Mouse (Mus musculus) megakaryocyte, adult 5-6 weeks (primary cell): Measurements from ENCODE around the gene Cd7. TPM values are rescaled to one million over a fixed set of nuclear protein-coding genes. Genes with fewer than 3 reads are reported as not detected.

Experiments
- ATAC-seq: 2 replicates; pipeline ENCODE4 v1.8.0; 2016; ENCODE audit warnings: mild to moderate bottlenecking, inconsistent platforms; ENCODE audit not compliant: poor library complexity, severe bottlenecking
- total RNA-seq, 2 experiments: library from RNA; stranded (forward) in 1 of 2; stranded (reverse) in 1 of 2; fragments of 153-499, 151-499 nt in 1 of 2; fragments of 221-1000, 200-1000 nt in 1 of 2; gene quantifications; 2 replicates each; pipeline versions ENCODE4 v1.2.3 to v1.2.4; 2015 to 2017

Cd7 gene
- total RNA-seq, 2 experiments from 2014 or later, result 14.8 to 53.9 TPM

DNA sequence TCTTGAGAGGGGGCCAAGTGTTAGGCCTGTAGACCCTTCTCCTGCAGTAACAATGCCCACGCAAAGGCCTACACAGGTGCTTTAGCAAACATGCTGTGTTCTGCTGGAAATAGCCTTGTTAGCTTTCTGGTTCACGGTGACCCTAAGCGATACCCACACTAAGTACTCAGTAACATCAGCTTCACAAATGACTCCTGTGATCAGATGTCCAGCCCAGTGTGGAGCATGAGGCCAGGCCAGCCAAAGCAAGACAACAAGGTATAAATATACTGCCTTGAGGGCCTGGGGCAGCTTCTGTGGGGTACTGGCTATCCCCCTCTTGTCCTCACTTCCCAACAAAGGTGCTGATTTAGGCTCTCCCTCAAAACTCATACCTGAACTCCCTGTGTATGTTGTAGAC is 46.1 kb downstream of the Cd7 start:
- ATAC-seq, result no peak

GRCm38 (mm10) chr11:120991791-120992190 is 47.4 kb downstream of the Cd7 start:
- no peak for ATAC-seq

DNA sequence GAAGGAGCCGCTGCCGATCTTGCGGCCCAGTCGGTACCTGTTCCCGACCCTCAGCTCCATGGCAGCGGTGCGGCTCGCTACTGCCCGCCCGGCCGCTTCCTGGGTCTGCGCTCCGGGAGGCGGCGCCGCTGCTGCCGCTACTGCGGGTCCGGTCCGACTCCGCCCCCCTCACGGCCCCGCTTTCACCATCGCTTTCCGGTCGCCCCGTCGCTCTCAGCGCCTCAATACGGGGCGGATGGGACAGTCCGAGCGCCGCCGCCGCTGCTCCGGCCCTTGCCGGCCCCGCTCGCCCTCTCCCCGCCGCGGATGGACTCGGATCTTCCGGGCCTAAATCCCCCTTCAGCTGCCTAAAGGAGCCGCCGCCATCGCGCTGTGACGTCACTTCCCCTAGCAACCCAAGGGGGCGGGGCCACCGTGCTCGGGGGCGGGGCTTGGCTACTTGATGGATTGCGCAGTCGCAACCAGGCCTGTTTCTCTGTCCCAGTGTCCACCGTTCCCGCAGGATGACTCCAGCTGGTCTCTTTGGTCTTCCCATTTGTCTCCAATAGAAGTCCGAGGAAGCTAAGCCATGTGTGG is 48.2 kb downstream of the Cd7 start, which contains the start of gene Csnk1d:
TSS of gene Csnk1d (minus strand) at position 380 of the 576 bp plus-strand sequence.
- peak; percentile 79 for ATAC-seq

GRCm38 (mm10) chr11:120990126-120990781 is 49.0 kb downstream of the Cd7 start:
- peak; percentile 45 for ATAC-seq

- no peak for ATAC-seq
Measured at GRCm38 (mm10) chr11:120989523-120989922, 49.7 kb downstream of the Cd7 start.

DNA sequence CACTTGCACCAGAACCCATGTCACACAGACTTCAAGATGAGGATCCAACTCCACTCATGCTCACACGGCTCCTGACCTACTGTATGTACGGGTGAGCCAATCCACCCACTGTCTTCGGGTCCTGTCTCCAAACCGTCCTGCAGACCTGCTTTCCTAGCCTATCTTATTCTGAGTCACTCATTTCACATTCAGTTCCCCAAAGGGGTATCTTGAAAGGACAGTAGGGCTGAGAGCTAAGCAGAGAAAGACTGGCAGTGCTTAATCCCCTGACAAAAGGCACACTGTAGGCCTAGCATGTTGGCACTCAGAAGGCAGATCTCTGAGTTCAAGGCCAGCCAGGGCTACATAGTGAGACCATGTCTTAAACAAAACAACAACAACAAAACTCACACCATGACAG is 50.8 kb downstream of the Cd7 start:
- no peak for ATAC-seq

DNA sequence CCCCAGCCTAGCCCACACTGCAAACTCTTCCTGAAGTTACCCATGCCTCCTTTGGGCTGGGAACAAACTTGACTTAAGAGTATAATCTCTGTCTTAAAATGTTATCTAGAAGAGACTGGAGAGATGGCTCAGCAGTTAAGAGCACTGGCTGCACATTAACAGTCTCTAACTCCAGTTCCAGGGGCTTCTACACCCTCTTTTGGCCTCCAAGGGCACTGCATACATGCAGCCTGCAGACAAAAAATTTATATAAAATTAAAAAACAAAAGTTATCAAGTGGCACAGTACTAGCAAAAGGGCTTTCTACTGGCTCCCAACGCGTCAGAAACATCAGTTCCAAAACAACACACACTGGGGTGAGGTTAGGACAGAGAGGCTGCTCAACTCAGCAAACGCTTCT is 51.6 kb downstream of the Cd7 start:
- ATAC-seq, result no peak

Other genes starting within 250 kb of the Cd7 start
- 46.1 and 51.8 TPM in 2 replicates for gene Dus1l, start 243.0 kb downstream of the Cd7 start, total RNA-seq (2015)
- gene Dus1l, start 243.0 kb downstream of the Cd7 start, total RNA-seq (2017), result 24.0 and 31.1 TPM in 2 replicates
- 14.0 and 19.2 TPM in 2 replicates for gene Fasn, start 214.9 kb downstream of the Cd7 start, total RNA-seq (2015)
- gene Fasn, start 214.9 kb downstream of the Cd7 start, total RNA-seq (2017), result 10.5 and 13.3 TPM in 2 replicates
- gene Ccdc57, start 106.5 kb downstream of the Cd7 start, total RNA-seq (2015), result 0.30 and 1.2 TPM in 2 replicates
- gene Ccdc57, start 106.5 kb downstream of the Cd7 start, total RNA-seq (2017), result 2.1 and 2.4 TPM in 2 replicates
- 21.4 and 24.6 TPM in 2 replicates for gene Slc16a3, start 90.9 kb downstream of the Cd7 start, total RNA-seq (2015)
- 35.2 and 40.7 TPM in 2 replicates for gene Slc16a3, start 90.9 kb downstream of the Cd7 start, total RNA-seq (2017)
- gene Csnk1d, start 48.1 kb downstream of the Cd7 start, total RNA-seq (2015), result 56.0 and 64.8 TPM in 2 replicates
- gene Csnk1d, start 48.1 kb downstream of the Cd7 start, total RNA-seq (2017), result 67.8 and 69.7 TPM in 2 replicates
- gene Sectm1b, start 24.2 kb upstream of the Cd7 start, total RNA-seq (2015), result not detected in 2 replicates
- gene Sectm1b, start 24.2 kb upstream of the Cd7 start, total RNA-seq (2017), result not detected in 2 replicates
- gene Sectm1a, start 41.8 kb upstream of the Cd7 start, total RNA-seq (2015), result 0.46 TPM in 1 of 2 replicates, not detected in the other
- gene Sectm1a, start 41.8 kb upstream of the Cd7 start, total RNA-seq (2017), result 0.88 TPM in 1 of 2 replicates, not detected in the other
- gene Tex19.2, start 79.3 kb upstream of the Cd7 start, total RNA-seq (2015), result not detected in 2 replicates
- gene Tex19.2, start 79.3 kb upstream of the Cd7 start, total RNA-seq (2017), result not detected in 2 replicates
- not detected in 2 replicates for gene Tex19.1, start 106.7 kb upstream of the Cd7 start, total RNA-seq (2015)
- gene Tex19.1, start 106.7 kb upstream of the Cd7 start, total RNA-seq (2017), result not detected in 2 replicates
- not detected in 2 replicates for gene Uts2r, start 120.9 kb upstream of the Cd7 start, total RNA-seq (2015)
- not detected in 2 replicates for gene Uts2r, start 120.9 kb upstream of the Cd7 start, total RNA-seq (2017)
- gene Hexdc, start 165.0 kb upstream of the Cd7 start, total RNA-seq (2015), result 1.5 and 3.1 TPM in 2 replicates
- 3.6 and 3.9 TPM in 2 replicates for gene Hexdc, start 165.0 kb upstream of the Cd7 start, total RNA-seq (2017)
- 7.0 and 11.7 TPM in 2 replicates for gene Ogfod3, start 165.3 kb upstream of the Cd7 start, total RNA-seq (2015)
- 2.0 and 5.5 TPM in 2 replicates for gene Ogfod3, start 165.3 kb upstream of the Cd7 start, total RNA-seq (2017)
- gene Cybc1, start 189.9 kb upstream of the Cd7 start, total RNA-seq (2015), result 65.8 and 70.5 TPM in 2 replicates
- gene Cybc1, start 189.9 kb upstream of the Cd7 start, total RNA-seq (2017), result 59.2 and 71.8 TPM in 2 replicates
- 16.9 and 18.3 TPM in 2 replicates for gene Narf, start 197.8 kb upstream of the Cd7 start, total RNA-seq (2015)
- 32.1 and 35.8 TPM in 2 replicates for gene Narf, start 197.8 kb upstream of the Cd7 start, total RNA-seq (2017)
- 16.3 and 17.8 TPM in 2 replicates for gene Foxk2, start 220.6 kb upstream of the Cd7 start, total RNA-seq (2015)
- gene Foxk2, start 220.6 kb upstream of the Cd7 start, total RNA-seq (2017), result 16.9 and 24.8 TPM in 2 replicates